Mouse (Mus musculus): Measurements from ENCODE around the gene Arhgap45. TPM values are rescaled to one million over a fixed set of nuclear protein-coding genes. Genes with fewer than 3 reads are reported as not detected.

Gene Arhgap45
- polyA plus RNA-seq, 2 experiments = 3.4 to 12.8 TPM

GRCm38 (mm10) chr10:80074813-80075601, 58.6 kb downstream of the Arhgap45 start:
- H3K9ac ChIP-seq (ENCODE audit: low read depth, low read length, severe bottlenecking) = peak overlapping the region; percentile 25; the same call in 1 of the 2 replicates
- peak; percentile 63 for DNase-seq (ENCODE audit: low spot score)
- H3K4me3 ChIP-seq (replicated peaks; ENCODE audit: low read length) = 0 out of 2 replicates have a peak overlapping the region, but pooled peaks have one; percentile 13
- TF ChIP-seq POLR2A (IDR thresholded peaks at IDR 0.05; ENCODE audit: borderline replicate concordance, extremely low read depth, insufficient read depth, insufficient read length) = no peak
- 14% methylated on average over 27 of the region's 28 CpGs for whole genome bisulfite sequencing
- ATAC-seq (ENCODE audit: low FRiP score, low read depth) = peak; percentile 54; the same call in 1 of the 2 replicates
- peaks cover 15% of the 10 kb centered on the region for H3K36me3 ChIP-seq (ENCODE audit: control insufficient read depth, insufficient read depth, low read length)
- peaks cover 8% of the 10 kb centered on the region; the same call in 1 of the 2 replicates for H3K4me1 ChIP-seq (ENCODE audit: control insufficient read depth, insufficient read depth, low read length)
- no peaks in the 10 kb centered on the region for H3K27me3 ChIP-seq (ENCODE audit: control insufficient read depth, insufficient read depth, low read length)
- peak overlapping the region; percentile 25; the same call in 1 of the 2 replicates for H3K4me2 ChIP-seq (replicated peaks; ENCODE audit: low read depth, low read length, severe bottlenecking)
- H3K27ac ChIP-seq (replicated peaks; ENCODE audit: low read depth, low read length) = no peak overlapping the region
- no peaks in the 10 kb centered on the region for H3K9me3 ChIP-seq (ENCODE audit: control insufficient read depth, low read length)

- Histone ChIP-seq H3K27ac (replicated peaks; ENCODE audit: low read depth, low read length) (no peak overlapping the region), H3K4me3 (replicated peaks; ENCODE audit: low read length) (no peak overlapping the region), H3K9me3 (ENCODE audit: control insufficient read depth, low read length) (no peaks in the 10 kb centered on the region), H3K9ac (ENCODE audit: low read depth, low read length, severe bottlenecking) (no peak overlapping the region), H3K4me2 (replicated peaks; ENCODE audit: low read depth, low read length, severe bottlenecking) (no peak overlapping the region), H3K36me3 (ENCODE audit: control insufficient read depth, insufficient read depth, low read length) (peaks cover 21% of the 10 kb centered on the region), H3K4me1 (ENCODE audit: control insufficient read depth, insufficient read depth, low read length) (peaks cover 8% of the 10 kb centered on the region; the same call in 1 of the 2 replicates), H3K27me3 (ENCODE audit: control insufficient read depth, insufficient read depth, low read length) (no peaks in the 10 kb centered on the region)
- DNase-seq (ENCODE audit: low spot score) (no peak), ATAC-seq (ENCODE audit: low FRiP score, low read depth) (no peak)
- no peak for TF ChIP-seq POLR2A (IDR thresholded peaks at IDR 0.05; ENCODE audit: borderline replicate concordance, extremely low read depth, insufficient read depth, insufficient read length)
- WGBS = 78% methylated on average over 1 of the region's 1 CpGs
Observed at GRCm38 (mm10) chr10:80075924-80076323, 59.5 kb downstream of the Arhgap45 start.

GRCm38 (mm10) chr10:80076386-80076785, 59.9 kb downstream of the Arhgap45 start:
- Histone ChIP-seq H3K4me1 (ENCODE audit: control insufficient read depth, insufficient read depth, low read length) (peaks cover 6% of the 10 kb centered on the region; the same call in 1 of the 2 replicates), H3K9ac (ENCODE audit: low read depth, low read length, severe bottlenecking) (no peak overlapping the region)
- DNase-seq (ENCODE audit: low spot score) = no peak

GRCm38 (mm10) chr10:80077312-80077711, 60.9 kb downstream of the Arhgap45 start:
- 86% methylated on average over 5 of the region's 5 CpGs for WGBS
- DNase-seq (ENCODE audit: low spot score) (no peak), ATAC-seq (ENCODE audit: low FRiP score, low read depth) (no peak)
- no peak for TF ChIP-seq POLR2A (IDR thresholded peaks at IDR 0.05; ENCODE audit: borderline replicate concordance, extremely low read depth, insufficient read depth, insufficient read length)
- Histone ChIP-seq H3K4me1 (ENCODE audit: control insufficient read depth, insufficient read depth, low read length) (0 out of 2 replicates have a peak, but pooled peaks cover 3% of the 10 kb centered on the region), H3K27me3 (ENCODE audit: control insufficient read depth, insufficient read depth, low read length) (no peaks in the 10 kb centered on the region), H3K36me3 (ENCODE audit: control insufficient read depth, insufficient read depth, low read length) (peaks cover 33% of the 10 kb centered on the region), H3K9ac (ENCODE audit: low read depth, low read length, severe bottlenecking) (no peak overlapping the region), H3K27ac (replicated peaks; ENCODE audit: low read depth, low read length) (no peak overlapping the region), H3K4me3 (replicated peaks; ENCODE audit: low read length) (no peak overlapping the region), H3K4me2 (replicated peaks; ENCODE audit: low read depth, low read length, severe bottlenecking) (no peak overlapping the region), H3K9me3 (ENCODE audit: control insufficient read depth, low read length) (no peaks in the 10 kb centered on the region)

More at GRCm38 (mm10) chr10:80076386-80076785, 59.9 kb downstream of the Arhgap45 start:
- no peak for ATAC-seq (ENCODE audit: low FRiP score, low read depth)
- Histone ChIP-seq H3K4me2 (replicated peaks; ENCODE audit: low read depth, low read length, severe bottlenecking) (no peak overlapping the region), H3K9me3 (ENCODE audit: control insufficient read depth, low read length) (no peaks in the 10 kb centered on the region), H3K27me3 (ENCODE audit: control insufficient read depth, insufficient read depth, low read length) (no peaks in the 10 kb centered on the region), H3K36me3 (ENCODE audit: control insufficient read depth, insufficient read depth, low read length) (peaks cover 24% of the 10 kb centered on the region), H3K27ac (replicated peaks; ENCODE audit: low read depth, low read length) (no peak overlapping the region), H3K4me3 (replicated peaks; ENCODE audit: low read length) (no peak overlapping the region)
- WGBS = 92% methylated on average over 4 of the region's 4 CpGs
- TF ChIP-seq POLR2A (IDR thresholded peaks at IDR 0.05; ENCODE audit: borderline replicate concordance, extremely low read depth, insufficient read depth, insufficient read length) = no peak

- Histone ChIP-seq H3K4me2 (replicated peaks; ENCODE audit: low read depth, low read length, severe bottlenecking) (no peak overlapping the region), H3K9ac (ENCODE audit: low read depth, low read length, severe bottlenecking) (no peak overlapping the region), H3K27ac (replicated peaks; ENCODE audit: low read depth, low read length) (no peak overlapping the region), H3K4me3 (replicated peaks; ENCODE audit: low read length) (no peak overlapping the region), H3K36me3 (ENCODE audit: control insufficient read depth, insufficient read depth, low read length) (peaks cover 41% of the 10 kb centered on the region), H3K9me3 (ENCODE audit: control insufficient read depth, low read length) (no peaks in the 10 kb centered on the region), H3K4me1 (ENCODE audit: control insufficient read depth, insufficient read depth, low read length) (0 out of 2 replicates have a peak, but pooled peaks cover 3% of the 10 kb centered on the region), H3K27me3 (ENCODE audit: control insufficient read depth, insufficient read depth, low read length) (no peaks in the 10 kb centered on the region)
- TF ChIP-seq POLR2A (IDR thresholded peaks at IDR 0.05; ENCODE audit: borderline replicate concordance, extremely low read depth, insufficient read depth, insufficient read length) = no peak
- no peak for DNase-seq (ENCODE audit: low spot score)
- WGBS = 100% methylated on average over 1 of the region's 1 CpGs
- ATAC-seq (ENCODE audit: low FRiP score, low read depth) = no peak
Observed at GRCm38 (mm10) chr10:80078366-80078765, 61.9 kb downstream of the Arhgap45 start.
